Mouse (Mus musculus) MEL (cell line): ENCODE results near the gene Cops7a. TPM values are rescaled to one million over a fixed set of nuclear protein-coding genes. Genes with fewer than 3 reads are reported as not detected.

ENCODE experiments used
- DNase-seq: peaks from one replicate; pipeline ENCODE4 v3.0.0; 2011; ENCODE audit warnings: low read depth, low spot score
- H3K27ac ChIP-seq: 2 replicates; pipeline ENCODE4 v1.5.1; 2012; ENCODE audit warnings: low read depth, mild to moderate bottlenecking, control low read depth, low read length, moderate library complexity; ENCODE audit not compliant: control insufficient read depth
- H3K27me3 ChIP-seq, 2 experiments: fragments of 150-350 bp in 1 of 2; sonication (generic) in 1 of 2; 2 replicates each; pipeline ENCODE4 v1.6.1; 2012; ENCODE audit warnings: low read length in 2 of 2, mild to moderate bottlenecking in 2 of 2, improper control_type of control experiment in 1 of 2, moderate library complexity in 1 of 2; ENCODE audit not compliant: insufficient read depth in 2 of 2, control insufficient read depth in 1 of 2
- H3K36me3 ChIP-seq, 2 experiments: 2 replicates each; pipeline ENCODE4 v1.6.1; 2012 to 2014; ENCODE audit warnings: low read length in 2 of 2, improper control_type of control experiment in 1 of 2, inconsistent platforms in 1 of 2, mild to moderate bottlenecking in 1 of 2; ENCODE audit not compliant: insufficient read depth in 2 of 2, control insufficient read depth in 1 of 2
- H3K4me1 ChIP-seq, 2 experiments: fragments of 150-350 bp in 1 of 2; sonication (generic) in 1 of 2; 2 replicates each; pipeline ENCODE4 v1.6.1; 2012; ENCODE audit warnings: low read length in 2 of 2, improper control_type of control experiment in 1 of 2, mild to moderate bottlenecking in 1 of 2; ENCODE audit not compliant: insufficient read depth in 2 of 2, control insufficient read depth in 1 of 2
- H3K4me3 ChIP-seq, 2 experiments: fragments of 150-350 bp in 1 of 2; sonication (generic) in 1 of 2; 2 replicates each; pipeline ENCODE4 v1.5.1; 2012; ENCODE audit warnings: low read depth in 2 of 2, low read length in 2 of 2, mild to moderate bottlenecking in 2 of 2, moderate library complexity in 2 of 2, control low read depth in 1 of 2, improper control_type of control experiment in 1 of 2; ENCODE audit not compliant: control insufficient read depth in 1 of 2, insufficient read depth in 1 of 2
- H3K79me2 ChIP-seq: 2 replicates; pipeline ENCODE4 v1.6.1; 2012; ENCODE audit warnings: mild to moderate bottlenecking, low read length, moderate library complexity; ENCODE audit not compliant: control insufficient read depth, poor library complexity, insufficient read depth
- H3K9ac ChIP-seq: 2 replicates; pipeline ENCODE4 v1.6.1; 2012; ENCODE audit warnings: low read depth, mild to moderate bottlenecking, control low read depth, low read length, moderate library complexity; ENCODE audit not compliant: control insufficient read depth, poor library complexity, severe bottlenecking
- H3K9me3 ChIP-seq: fragments of 150-350 bp; sonication (generic); replicated peaks from 2 replicates; pipeline ENCODE4 v1.6.1; 2012; ENCODE audit warnings: mild to moderate bottlenecking, low read length, improper control_type of control experiment, moderate library complexity; ENCODE audit not compliant: insufficient read depth
- CHD1 ChIP-seq: IDR thresholded peaks from 2 replicates; pipeline ENCODE4 v1.6.1; 2012; ENCODE audit warnings: low read depth, mild to moderate bottlenecking, inconsistent platforms, low read length, improper control_type of control experiment
- CHD2 ChIP-seq: IDR thresholded peaks from 2 replicates; pipeline ENCODE4 v1.6.1; 2011; ENCODE audit warnings: low read length, improper control_type of control experiment
- ELF1 ChIP-seq: IDR thresholded peaks from 2 replicates; pipeline ENCODE4 v1.6.1; 2014; ENCODE audit warnings: low read depth, mild to moderate bottlenecking, inconsistent platforms, low read length, improper control_type of control experiment, moderate library complexity
- ETS1 ChIP-seq: IDR thresholded peaks from 2 replicates; pipeline ENCODE4 v1.6.1; 2012; ENCODE audit warnings: low read depth, mild to moderate bottlenecking, inconsistent platforms, low read length, improper control_type of control experiment, moderate library complexity
- MAZ ChIP-seq: IDR thresholded peaks from 2 replicates; pipeline ENCODE4 v1.6.1; 2012; ENCODE audit warnings: low read depth, mild to moderate bottlenecking, inconsistent platforms, low read length, improper control_type of control experiment
- MEF2A ChIP-seq: IDR thresholded peaks from 2 replicates; pipeline ENCODE4 v1.6.1; 2014; ENCODE audit warnings: low read depth, mild to moderate bottlenecking, inconsistent platforms, low read length, improper control_type of control experiment; ENCODE audit not compliant: poor library complexity, insufficient replicate concordance, severe bottlenecking; ENCODE audit errors: extremely low read depth
- MYC ChIP-seq: IDR thresholded peaks from 2 replicates; pipeline ENCODE4 v1.6.1; 2011; ENCODE audit warnings: low read depth, mild to moderate bottlenecking, low read length, improper control_type of control experiment, moderate library complexity
- NELFE ChIP-seq: IDR thresholded peaks from 2 replicates; pipeline ENCODE4 v1.6.1; 2011; ENCODE audit warnings: low read depth, low read length, improper control_type of control experiment
- NRF1 ChIP-seq: IDR thresholded peaks from 2 replicates; pipeline ENCODE4 v1.6.1; 2014; ENCODE audit warnings: low read depth, mild to moderate bottlenecking, inconsistent platforms, low read length, improper control_type of control experiment, moderate library complexity; ENCODE audit not compliant: poor library complexity, insufficient read depth, severe bottlenecking
- POLR2AphosphoS5 ChIP-seq: IDR thresholded peaks from 2 replicates; pipeline ENCODE4 v1.6.1; 2012; ENCODE audit warnings: low read depth, borderline replicate concordance, mild to moderate bottlenecking, inconsistent platforms, low read length, moderate library complexity, mixed read lengths
- RAD21 ChIP-seq: IDR thresholded peaks from 2 replicates; pipeline ENCODE4 v1.6.1; 2011; ENCODE audit warnings: mild to moderate bottlenecking, low read depth, low read length, improper control_type of control experiment
- SMC3 ChIP-seq: IDR thresholded peaks from 2 replicates; pipeline ENCODE4 v1.6.1; 2011; ENCODE audit warnings: low read depth, low read length, improper control_type of control experiment
- TAL1 ChIP-seq: IDR thresholded peaks from 2 replicates; pipeline ENCODE4 v1.6.1; 2012; ENCODE audit warnings: mild to moderate bottlenecking, inconsistent platforms, low read length, moderate library complexity, mixed read lengths
- ZC3H11A ChIP-seq: IDR thresholded peaks from 2 replicates; pipeline ENCODE4 v1.6.1; 2012; ENCODE audit warnings: low read depth, mild to moderate bottlenecking, inconsistent platforms, low read length, improper control_type of control experiment
- ZKSCAN1 ChIP-seq: IDR thresholded peaks from 2 replicates; pipeline ENCODE4 v1.6.1; 2012; ENCODE audit warnings: low read depth, mild to moderate bottlenecking, inconsistent platforms, low read length, improper control_type of control experiment, moderate library complexity
- ZNF384 ChIP-seq: IDR thresholded peaks from 2 replicates; pipeline ENCODE4 v1.6.1; 2012; ENCODE audit warnings: low read depth, mild to moderate bottlenecking, inconsistent platforms, low read length, improper control_type of control experiment
- polyA plus RNA-seq, 2 experiments: library from polyadenylated mRNA; stranded (reverse) in 1 of 2; unstranded in 1 of 2; fragments of >175 nt in 1 of 2; fragments of >200 nt in 1 of 2; gene quantifications; 2 replicates each; pipeline versions ENCODE4 v1.2.1 to v1.2.4; 2012; ENCODE audit warnings: low replicate concordance in 2 of 2, low read depth in 1 of 2; ENCODE audit not compliant: insufficient read length in 2 of 2, insufficient read depth in 1 of 2, missing spikeins in 1 of 2
- total RNA-seq: library from RNA; depleted of rRNA; stranded (reverse); fragments of 300-350 nt; gene quantifications from 2 replicates; pipeline ENCODE4 v1.2.3, GENCODE M21; 2012

Cops7a gene
- total and polyA plus RNA-seq, 3 experiments = 85.0 to 150 TPM; not detected in 1

DNA sequence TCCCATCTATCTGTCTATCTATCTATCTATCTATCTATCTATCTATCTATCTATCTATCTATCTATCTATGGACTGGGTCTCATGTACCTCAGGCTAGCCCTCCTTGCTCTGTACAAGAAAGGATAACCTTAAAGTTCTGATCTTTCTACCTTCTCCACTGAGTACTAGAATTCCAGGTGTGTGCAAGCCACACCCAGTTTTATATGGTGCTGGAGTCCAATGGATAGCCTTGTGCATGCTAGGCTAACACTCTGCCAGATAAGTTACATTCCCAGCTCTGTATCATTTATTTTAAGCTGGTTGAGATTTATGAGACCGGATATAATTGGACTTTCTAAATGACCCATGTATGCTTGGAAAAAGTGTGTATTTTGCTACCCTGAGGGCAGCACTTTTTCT lies 23.7 kb downstream of the Cops7a start:
- Histone ChIP-seq H3K27ac (no peak overlapping the region), H3K9me3 (no peaks in the 10 kb centered on the region), H3K4me3 (no peak overlapping the region)
- no peak for TF ChIP-seq ZKSCAN1
- TF ChIP-seq ZNF384 = no peak
- TF ChIP-seq ZC3H11A = no peak
- no peak for TF ChIP-seq RAD21
- TF ChIP-seq MAZ = no peak
- TF ChIP-seq ETS1 = no peak
- no peak for TF ChIP-seq SMC3
- no peak for TF ChIP-seq TAL1
- TF ChIP-seq MYC = no peak
- no peak for TF ChIP-seq CHD1
- no peak for TF ChIP-seq MEF2A
- TF ChIP-seq NRF1 = no peak
- no peak for TF ChIP-seq CHD2
- TF ChIP-seq, all 39 proteins: peak for 0
- Histone ChIP-seq H3K4me1 (no peaks in the 10 kb centered on the region), H3K9ac (no peak overlapping the region), H3K79me2 (no peaks in the 10 kb centered on the region), H3K27me3 (no peaks in the 10 kb centered on the region), H3K36me3 (no peaks in the 10 kb centered on the region)
- no peak for DNase-seq

- H3K36me3 ChIP-seq = no peaks in the 10 kb centered on the region; a peak in 1 of 4 replicates
- no peak overlapping the region for H3K27ac ChIP-seq
- no peak for DNase-seq
- H3K27me3 ChIP-seq = no peaks in the 10 kb centered on the region
- no peak overlapping the region for H3K9ac ChIP-seq
- H3K4me1 ChIP-seq = no peaks in the 10 kb centered on the region
- no peak for TF ChIP-seq NELFE
- no peak for TF ChIP-seq POLR2AphosphoS5
- TF ChIP-seq ELF1 = no peak
- H3K79me2 ChIP-seq = no peaks in the 10 kb centered on the region; the same call in 1 of the 2 replicates
- no peak overlapping the region for H3K4me3 ChIP-seq
- no peaks in the 10 kb centered on the region for H3K9me3 ChIP-seq
Observed at GRCm38 (mm10) chr6:124938554-124938953, 26.8 kb downstream of the Cops7a start.
